Mouse (Mus musculus) cerebellum, adult 18-20 months (tissue): ENCODE results near the gene Akr1c18.

Experiments used
- DNase-seq, 2 experiments: peaks; one replicate each; pipeline ENCODE4 v3.0.0; 2021

The Akr1c18 gene

DNA sequence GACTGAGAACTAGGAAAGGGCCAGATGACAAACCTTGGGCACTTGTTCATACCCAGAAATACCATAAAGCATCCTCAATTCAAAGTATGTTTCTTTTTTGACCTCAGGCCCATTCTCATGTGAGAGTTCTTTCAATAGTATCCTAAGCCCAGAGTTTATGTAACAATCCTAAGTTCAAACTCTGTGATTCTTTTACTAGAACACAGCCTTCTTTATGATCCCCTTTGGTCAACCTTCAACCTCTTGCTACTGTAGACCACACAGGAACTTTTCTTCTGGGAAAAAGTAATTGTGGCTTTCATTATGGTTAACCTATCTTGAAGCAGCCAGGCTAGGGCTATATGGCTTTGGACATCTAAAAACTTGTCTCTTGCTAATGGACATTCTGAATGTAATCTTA lies 48.8 kb downstream of the Akr1c18 start:
- DNase-seq, result no peak
